Mouse (Mus musculus): Measurements from ENCODE around the gene Mpzl3. TPM values are rescaled to one million over a fixed set of nuclear protein-coding genes. Genes with fewer than 3 reads are reported as not detected.
"Not testable (repeated sequence)": the region's sequence is repeated elsewhere in the genome, so short reads cannot be mapped to it uniquely, and the experiment has no call there.

The Mpzl3 gene
- polyA plus RNA-seq, 1 experiment from 2014 or later: 4.0 TPM

- no peak overlapping the region for H3K9ac ChIP-seq (ENCODE audit: low read depth, low read length)
- no peak overlapping the region for H3K4me2 ChIP-seq (ENCODE audit: low read depth, low read length)
- H3K27me3 ChIP-seq (replicated peaks; ENCODE audit: control insufficient read depth, insufficient read depth, low read length): no peaks in the 10 kb centered on the region
- no peak overlapping the region for H3K27ac ChIP-seq (replicated peaks; ENCODE audit: low read depth, low read length)
- H3K36me3 ChIP-seq (ENCODE audit: control insufficient read depth, insufficient read depth, low read length): no peaks in the 10 kb centered on the region
- DNase-seq (ENCODE audit: low spot score): no peak
- H3K9me3 ChIP-seq (ENCODE audit: control insufficient read depth, low read length): no peaks in the 10 kb centered on the region
- ATAC-seq (ENCODE audit: low read depth): no peak
- no peak overlapping the region for H3K4me3 ChIP-seq (ENCODE audit: low read depth, low read length)
- no peaks in the 10 kb centered on the region for H3K4me1 ChIP-seq (ENCODE audit: control insufficient read depth, insufficient read depth, low read length)
- 85% methylated on average over 11 of the region's 11 CpGs for WGBS
Observed at GRCm38 (mm10) chr9:45018031-45018430, 37.0 kb upstream of the Mpzl3 start.

- Histone ChIP-seq H3K9ac (ENCODE audit: low read depth, low read length) (no peak overlapping the region), H3K27ac (replicated peaks; ENCODE audit: low read depth, low read length) (no peak overlapping the region), H3K36me3 (ENCODE audit: control insufficient read depth, insufficient read depth, low read length) (no peaks in the 10 kb centered on the region), H3K27me3 (replicated peaks; ENCODE audit: control insufficient read depth, insufficient read depth, low read length) (0 out of 2 replicates have a peak, but pooled peaks cover 2% of the 10 kb centered on the region), H3K4me1 (ENCODE audit: control insufficient read depth, insufficient read depth, low read length) (no peaks in the 10 kb centered on the region), H3K9me3 (ENCODE audit: control insufficient read depth, low read length) (no peaks in the 10 kb centered on the region), H3K4me3 (ENCODE audit: low read depth, low read length) (no peak overlapping the region), H3K4me2 (ENCODE audit: low read depth, low read length) (no peak overlapping the region)
- ATAC-seq (ENCODE audit: low read depth) (no peak), DNase-seq (ENCODE audit: low spot score) (peak; percentile 70)
- 5% methylated on average over 3 of the region's 3 CpGs for WGBS
Observed at GRCm38 (mm10) chr9:45022800-45023199, 32.2 kb upstream of the Mpzl3 start.

DNA sequence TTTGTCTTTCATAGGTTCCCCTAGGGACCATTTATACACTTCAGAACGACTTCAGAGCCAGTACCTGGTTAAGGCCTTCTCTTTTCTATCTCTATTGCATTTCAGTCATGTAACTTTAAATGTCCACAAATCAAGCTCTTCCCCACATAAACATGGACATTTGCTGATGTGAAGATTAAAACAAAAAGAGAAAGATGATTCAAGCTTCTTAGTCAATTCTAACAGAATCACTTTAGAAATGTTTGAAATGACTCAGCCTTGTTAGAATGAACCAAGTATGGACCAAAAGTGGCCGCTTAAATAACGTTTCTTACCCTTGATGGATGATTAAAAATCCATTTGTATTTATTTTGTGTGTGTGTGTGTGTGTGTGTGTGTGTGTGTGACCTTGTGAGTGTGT lies 31.3 kb upstream of the Mpzl3 start:
- no peak overlapping the region for H3K4me3 ChIP-seq (ENCODE audit: low read depth, low read length)
- no peaks in the 10 kb centered on the region for H3K36me3 ChIP-seq (ENCODE audit: control insufficient read depth, insufficient read depth, low read length)
- 57% methylated on average over 3 of the region's 3 CpGs for WGBS
- H3K9ac ChIP-seq (ENCODE audit: low read depth, low read length): no peak overlapping the region
- no peaks in the 10 kb centered on the region for H3K9me3 ChIP-seq (ENCODE audit: control insufficient read depth, low read length)
- 0 out of 2 replicates have a peak, but pooled peaks cover 3% of the 10 kb centered on the region for H3K27me3 ChIP-seq (replicated peaks; ENCODE audit: control insufficient read depth, insufficient read depth, low read length)
- H3K27ac ChIP-seq (replicated peaks; ENCODE audit: low read depth, low read length): no peak overlapping the region
- no peaks in the 10 kb centered on the region for H3K4me1 ChIP-seq (ENCODE audit: control insufficient read depth, insufficient read depth, low read length)
- no peak overlapping the region for H3K4me2 ChIP-seq (ENCODE audit: low read depth, low read length)
- no peak for ATAC-seq (ENCODE audit: low read depth)
- no peak for DNase-seq (ENCODE audit: low spot score)

DNA sequence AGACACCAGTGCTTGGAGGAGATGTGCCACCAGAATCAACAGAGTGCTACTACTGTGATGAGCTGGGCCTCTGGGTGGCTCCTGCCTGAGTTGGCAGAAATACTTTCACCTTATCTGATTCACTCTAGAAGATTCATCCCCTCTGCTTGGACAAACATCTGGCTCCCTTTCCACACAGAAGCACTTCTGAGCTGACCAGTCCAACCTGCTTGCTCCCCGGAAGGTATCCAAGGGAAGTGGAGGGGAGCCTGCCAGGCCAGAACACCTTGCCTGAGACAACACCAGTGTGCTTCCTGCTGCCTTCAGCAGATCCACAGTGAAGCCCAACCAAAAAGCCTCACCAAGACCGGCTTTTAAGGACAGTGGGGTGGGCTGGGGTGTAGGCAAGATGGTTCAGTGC lies 30.8 kb upstream of the Mpzl3 start:
- WGBS: 75% methylated on average over 2 of the region's 2 CpGs
- Histone ChIP-seq H3K9me3 (ENCODE audit: control insufficient read depth, low read length) (no peaks in the 10 kb centered on the region), H3K27ac (replicated peaks; ENCODE audit: low read depth, low read length) (no peak overlapping the region), H3K9ac (ENCODE audit: low read depth, low read length) (no peak overlapping the region), H3K36me3 (ENCODE audit: control insufficient read depth, insufficient read depth, low read length) (no peaks in the 10 kb centered on the region), H3K27me3 (replicated peaks; ENCODE audit: control insufficient read depth, insufficient read depth, low read length) (0 out of 2 replicates have a peak, but pooled peaks cover 3% of the 10 kb centered on the region), H3K4me3 (ENCODE audit: low read depth, low read length) (no peak overlapping the region), H3K4me1 (ENCODE audit: control insufficient read depth, insufficient read depth, low read length) (no peaks in the 10 kb centered on the region), H3K4me2 (ENCODE audit: low read depth, low read length) (no peak overlapping the region)
- DNase-seq (ENCODE audit: low spot score) (no peak), ATAC-seq (ENCODE audit: low read depth) (no peak)

GRCm38 (mm10) chr9:45027376-45027775 lies 27.6 kb upstream of the Mpzl3 start:
- ATAC-seq (ENCODE audit: low read depth) (no peak), DNase-seq (ENCODE audit: low spot score) (peak; percentile 27)
- Histone ChIP-seq H3K4me1 (ENCODE audit: control insufficient read depth, insufficient read depth, low read length) (no peaks in the 10 kb centered on the region), H3K4me3 (ENCODE audit: low read depth, low read length) (no peak overlapping the region), H3K27me3 (replicated peaks; ENCODE audit: control insufficient read depth, insufficient read depth, low read length) (0 out of 2 replicates have a peak, but pooled peaks cover 3% of the 10 kb centered on the region), H3K9me3 (ENCODE audit: control insufficient read depth, low read length) (no peaks in the 10 kb centered on the region), H3K36me3 (ENCODE audit: control insufficient read depth, insufficient read depth, low read length) (no peaks in the 10 kb centered on the region), H3K27ac (replicated peaks; ENCODE audit: low read depth, low read length) (no peak overlapping the region), H3K4me2 (ENCODE audit: low read depth, low read length) (no peak overlapping the region), H3K9ac (ENCODE audit: low read depth, low read length) (no peak overlapping the region)
- WGBS: 74% methylated on average over 8 of the region's 8 CpGs

GRCm38 (mm10) chr9:45030341-45030740 lies 24.6 kb upstream of the Mpzl3 start:
- ATAC-seq (ENCODE audit: low read depth): no peak
- H3K27ac ChIP-seq (replicated peaks; ENCODE audit: low read depth, low read length): no peak overlapping the region
- no peaks in the 10 kb centered on the region for H3K36me3 ChIP-seq (ENCODE audit: control insufficient read depth, insufficient read depth, low read length)
- no peaks in the 10 kb centered on the region for H3K4me1 ChIP-seq (ENCODE audit: control insufficient read depth, insufficient read depth, low read length)
- no peak overlapping the region for H3K4me2 ChIP-seq (ENCODE audit: low read depth, low read length)
- DNase-seq (ENCODE audit: low spot score): no peak
- WGBS: 64% methylated on average over 6 of the region's 6 CpGs
- no peaks in the 10 kb centered on the region for H3K9me3 ChIP-seq (ENCODE audit: control insufficient read depth, low read length)
- 0 out of 2 replicates have a peak, but pooled peaks cover 3% of the 10 kb centered on the region for H3K27me3 ChIP-seq (replicated peaks; ENCODE audit: control insufficient read depth, insufficient read depth, low read length)
- H3K4me3 ChIP-seq (ENCODE audit: low read depth, low read length): no peak overlapping the region
- no peak overlapping the region for H3K9ac ChIP-seq (ENCODE audit: low read depth, low read length)

- WGBS: 57% methylated on average over 2 of the region's 2 CpGs
- no peak for DNase-seq (ENCODE audit: low spot score)
Observed at GRCm38 (mm10) chr9:45032261-45032660, 22.7 kb upstream of the Mpzl3 start.

GRCm38 (mm10) chr9:45034526-45034925 lies 20.5 kb upstream of the Mpzl3 start:
- no peak overlapping the region for H3K27ac ChIP-seq (replicated peaks; ENCODE audit: low read depth, low read length)
- no peak overlapping the region for H3K4me3 ChIP-seq (ENCODE audit: low read depth, low read length)
- H3K4me1 ChIP-seq (ENCODE audit: control insufficient read depth, insufficient read depth, low read length): no peaks in the 10 kb centered on the region
- whole genome bisulfite sequencing: 82% methylated on average over 3 of the region's 3 CpGs
- no peaks in the 10 kb centered on the region for H3K9me3 ChIP-seq (ENCODE audit: control insufficient read depth, low read length)
- no peaks in the 10 kb centered on the region; the same call in 1 of the 2 replicates for H3K27me3 ChIP-seq (replicated peaks; ENCODE audit: control insufficient read depth, insufficient read depth, low read length)
- no peaks in the 10 kb centered on the region for H3K36me3 ChIP-seq (ENCODE audit: control insufficient read depth, insufficient read depth, low read length)
- no peak overlapping the region for H3K4me2 ChIP-seq (ENCODE audit: low read depth, low read length)
- H3K9ac ChIP-seq (ENCODE audit: low read depth, low read length): no peak overlapping the region
- ATAC-seq (ENCODE audit: low read depth) (no peak), DNase-seq (ENCODE audit: low spot score) (no peak)

More at GRCm38 (mm10) chr9:45032261-45032660, 22.7 kb upstream of the Mpzl3 start:
- Histone ChIP-seq H3K4me1 (ENCODE audit: control insufficient read depth, insufficient read depth, low read length) (no peaks in the 10 kb centered on the region), H3K36me3 (ENCODE audit: control insufficient read depth, insufficient read depth, low read length) (no peaks in the 10 kb centered on the region), H3K9me3 (ENCODE audit: control insufficient read depth, low read length) (no peaks in the 10 kb centered on the region), H3K4me2 (ENCODE audit: low read depth, low read length) (no peak overlapping the region), H3K27ac (replicated peaks; ENCODE audit: low read depth, low read length) (no peak overlapping the region), H3K9ac (ENCODE audit: low read depth, low read length) (no peak overlapping the region), H3K27me3 (replicated peaks; ENCODE audit: control insufficient read depth, insufficient read depth, low read length) (0 out of 2 replicates have a peak, but pooled peaks cover 3% of the 10 kb centered on the region), H3K4me3 (ENCODE audit: low read depth, low read length) (no peak overlapping the region)
- no peak for ATAC-seq (ENCODE audit: low read depth)

DNA sequence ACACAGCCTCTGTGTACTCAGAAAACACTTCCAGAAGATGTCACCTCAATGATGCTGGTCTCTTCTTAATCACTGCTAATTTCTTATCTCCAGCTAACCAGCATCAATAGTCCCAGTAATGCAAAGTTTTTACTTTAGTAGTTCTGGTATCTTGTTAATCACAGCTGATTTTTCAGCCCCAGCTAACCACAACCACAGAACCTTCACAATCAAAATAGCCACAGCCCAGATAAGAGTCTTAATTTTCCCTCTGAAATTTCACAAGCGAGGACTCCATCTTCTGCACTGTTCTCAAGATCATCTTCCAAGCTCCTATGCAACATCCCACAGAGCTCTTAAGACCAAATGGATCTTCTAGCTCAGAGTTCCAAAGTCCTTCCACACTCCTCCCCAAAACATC lies 17.2 kb upstream of the Mpzl3 start:
- H3K9me3 ChIP-seq (ENCODE audit: control insufficient read depth, low read length); ATAC-seq (ENCODE audit: low read depth); H3K4me3 ChIP-seq (ENCODE audit: low read depth, low read length); H3K4me1 ChIP-seq (ENCODE audit: control insufficient read depth, insufficient read depth, low read length); H3K9ac ChIP-seq (ENCODE audit: low read depth, low read length); H3K36me3 ChIP-seq (ENCODE audit: control insufficient read depth, insufficient read depth, low read length); H3K27ac ChIP-seq (replicated peaks; ENCODE audit: low read depth, low read length); DNase-seq (ENCODE audit: low spot score); H3K4me2 ChIP-seq (ENCODE audit: low read depth, low read length): not testable (repeated sequence)
- 82% methylated on average over 1 of the region's 1 CpGs for WGBS
- peaks cover 29% of the 10 kb centered on the region for H3K27me3 ChIP-seq (replicated peaks; ENCODE audit: control insufficient read depth, insufficient read depth, low read length)
